Mouse (Mus musculus) yolk sac, embryonic 10.5 days (tissue): Measurements from ENCODE around the gene Ssc5d.
"Not testable (repeated sequence)": the region's sequence is repeated elsewhere in the genome, so short reads cannot be mapped to it uniquely, and the experiment has no call there.

Experiments
- DNase-seq: peaks from one replicate; pipeline ENCODE4 v3.0.0-alpha.2; 2017; ENCODE audit warnings: low spot score

Gene Ssc5d

DNA sequence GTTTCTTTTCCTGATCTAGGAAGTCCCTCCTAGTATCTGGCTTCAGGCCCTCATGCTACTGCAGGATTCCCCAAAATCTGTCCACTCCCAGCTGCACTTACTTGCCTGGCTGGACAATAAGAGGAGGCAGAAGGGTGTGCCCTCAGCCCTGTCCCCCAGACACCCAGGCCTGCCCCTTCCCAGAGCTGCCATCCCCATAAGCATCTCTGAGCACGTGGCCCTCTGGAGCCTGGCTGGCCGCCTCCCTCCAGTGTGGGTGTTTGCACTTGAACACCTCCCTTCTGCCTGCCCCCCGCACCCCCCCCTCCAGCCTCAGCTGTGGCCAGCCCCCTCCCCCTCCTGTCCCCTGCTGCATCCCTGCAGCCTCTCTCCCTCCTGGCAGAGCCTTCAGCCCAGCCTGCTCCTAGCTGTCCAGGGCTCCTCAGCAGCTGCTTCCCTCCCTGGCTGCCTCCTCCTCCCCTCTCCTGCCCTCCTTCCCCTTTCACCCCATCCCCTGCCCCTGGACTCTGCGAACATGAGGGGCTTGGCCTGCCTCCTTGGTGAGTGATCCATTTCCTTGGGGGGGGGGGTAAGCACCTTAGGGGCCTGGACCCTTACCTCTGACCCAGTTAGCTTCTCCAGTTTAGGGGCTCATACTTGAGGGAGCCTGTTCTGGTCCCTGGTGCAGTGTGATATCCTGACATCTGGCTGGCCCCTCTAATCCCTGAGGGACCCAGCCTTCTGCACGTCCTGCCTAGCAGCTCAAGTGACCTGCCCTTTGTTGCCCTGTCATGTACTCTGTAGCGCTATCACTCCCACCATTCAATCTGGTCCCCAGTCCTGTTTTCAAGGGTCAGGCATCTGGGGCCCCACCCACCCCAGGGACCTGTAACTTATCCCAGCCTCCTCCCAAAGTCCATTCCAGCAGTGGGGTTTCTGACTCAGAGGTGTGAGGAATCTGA is at the start of gene Ssc5d:
Gene Ssc5d (plus strand): TSS at position 345 of the 941 bp plus-strand sequence.
- DNase-seq, result peak; percentile 48

DNA sequence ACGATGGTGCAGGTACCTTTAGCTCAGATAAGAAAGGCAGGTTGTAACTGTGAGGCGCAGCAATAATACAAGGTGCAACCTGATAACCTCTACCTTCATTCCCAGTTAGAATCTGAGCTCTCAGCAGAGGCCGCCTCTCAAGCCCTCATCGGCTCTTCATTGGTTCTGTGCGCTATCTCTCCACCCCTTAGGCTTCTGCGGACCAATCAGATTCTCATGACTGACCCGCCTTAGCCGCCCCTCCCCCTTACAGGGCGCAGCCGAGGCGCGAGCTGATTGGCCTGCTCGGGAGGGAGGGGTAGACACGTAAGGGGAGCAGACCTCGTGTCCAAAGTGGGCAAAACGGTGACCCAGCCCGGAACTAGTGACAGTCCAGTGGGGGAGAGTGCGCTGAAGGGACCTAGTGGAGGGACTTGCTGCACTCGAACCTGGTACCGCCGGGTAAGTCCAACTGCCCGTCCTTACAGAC is 48.8 kb upstream of the Ssc5d start, which contains the start of gene Isoc2a:
Gene Isoc2a (plus strand): TSS at position 401 of the 469 bp plus-strand sequence.
- DNase-seq, result peak; percentile 96

GRCm38 (mm10) chr7:4877226-4877625 is 48.4 kb upstream of the Ssc5d start:
- DNase-seq, result no peak

- no peak for DNase-seq
Measured at GRCm38 (mm10) chr7:4878186-4878585, 47.4 kb upstream of the Ssc5d start.

GRCm38 (mm10) chr7:4879036-4879435 is 46.5 kb upstream of the Ssc5d start:
- not testable (repeated sequence) for DNase-seq

DNA sequence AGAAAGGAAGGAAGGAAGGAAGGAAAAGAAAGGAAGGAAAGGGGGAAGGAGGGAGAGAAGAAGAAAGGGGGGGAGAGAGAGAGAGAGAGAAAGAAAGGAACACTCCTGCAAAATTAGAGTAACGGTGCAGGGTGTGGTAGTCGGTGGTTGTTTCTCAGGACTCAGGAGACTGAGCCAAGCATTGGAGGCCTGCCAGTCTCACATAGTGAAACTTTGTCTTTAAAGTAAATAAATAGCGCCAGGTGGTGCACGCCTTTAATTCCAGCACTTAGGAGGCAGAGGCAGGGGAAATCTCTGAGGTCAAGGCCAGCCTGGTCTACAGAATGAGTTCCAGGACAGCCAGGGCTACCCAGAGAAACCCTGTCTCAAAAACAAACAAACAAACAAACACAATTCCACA is 38.9 kb upstream of the Ssc5d start:
- no peak for DNase-seq

DNA sequence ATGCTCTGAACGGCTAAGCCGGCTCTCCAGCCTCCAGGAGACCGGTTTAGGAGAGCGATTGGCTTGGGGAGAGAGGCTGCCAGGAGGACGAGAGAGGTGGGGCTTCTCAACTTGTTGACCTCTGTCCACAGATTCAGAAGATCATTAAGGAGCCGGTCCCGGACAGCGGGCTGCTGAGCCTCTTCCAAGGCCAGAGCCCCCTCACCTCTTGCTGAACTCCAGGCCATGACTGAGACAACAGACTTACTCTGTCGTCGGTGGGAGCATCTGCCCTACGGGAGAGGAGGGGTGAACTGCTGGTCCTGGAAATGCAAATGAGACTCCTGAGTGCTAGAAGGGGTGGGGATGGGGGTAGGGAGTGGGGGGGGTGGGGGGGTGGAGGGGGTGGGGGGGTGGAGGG is 30.4 kb upstream of the Ssc5d start:
- no peak for DNase-seq

GRCm38 (mm10) chr7:4898851-4899648 is 26.5 kb upstream of the Ssc5d start:
- no peak for DNase-seq

GRCm38 (mm10) chr7:4899649-4900522 is 25.7 kb upstream of the Ssc5d start:
- DNase-seq, result no peak

DNA sequence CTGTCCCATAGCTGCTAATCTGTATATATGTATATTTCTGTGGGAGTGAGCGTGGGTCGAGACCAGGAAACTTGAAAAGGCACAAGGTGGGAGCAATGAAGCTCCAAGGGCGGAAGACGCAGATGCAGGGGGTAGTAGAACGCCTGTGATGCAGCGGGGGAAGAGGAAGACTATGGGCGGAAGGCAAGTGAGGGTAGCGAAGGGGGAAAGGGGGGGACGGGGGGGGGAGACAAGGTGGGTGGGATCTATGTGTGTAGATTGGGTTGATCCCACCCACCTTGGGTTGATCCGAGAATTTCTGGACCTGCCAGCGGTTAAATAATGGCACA is 25.1 kb upstream of the Ssc5d start:
- no peak for DNase-seq

GRCm38 (mm10) chr7:4901171-4901570 is 24.4 kb upstream of the Ssc5d start:
- no peak for DNase-seq

DNA sequence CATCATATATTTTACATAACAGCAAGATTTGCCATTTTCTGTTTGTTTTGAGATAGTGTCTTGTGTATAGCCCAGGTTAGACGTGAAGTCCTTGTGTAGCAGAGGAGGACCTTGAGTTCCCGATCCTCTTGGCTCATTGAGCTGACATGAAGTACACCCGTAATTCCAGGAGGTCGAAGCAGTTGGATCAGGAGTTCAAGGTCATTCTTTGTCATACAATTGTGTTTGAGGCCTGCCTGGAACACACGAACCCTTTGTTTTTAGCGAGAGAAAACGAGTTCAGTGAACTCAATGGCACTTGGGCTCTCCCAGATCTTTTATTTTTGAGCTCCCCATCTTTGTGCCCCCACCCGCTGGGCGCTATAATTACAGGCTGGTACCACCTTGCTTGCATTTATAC is 23.2 kb upstream of the Ssc5d start:
- DNase-seq, result no peak

DNA sequence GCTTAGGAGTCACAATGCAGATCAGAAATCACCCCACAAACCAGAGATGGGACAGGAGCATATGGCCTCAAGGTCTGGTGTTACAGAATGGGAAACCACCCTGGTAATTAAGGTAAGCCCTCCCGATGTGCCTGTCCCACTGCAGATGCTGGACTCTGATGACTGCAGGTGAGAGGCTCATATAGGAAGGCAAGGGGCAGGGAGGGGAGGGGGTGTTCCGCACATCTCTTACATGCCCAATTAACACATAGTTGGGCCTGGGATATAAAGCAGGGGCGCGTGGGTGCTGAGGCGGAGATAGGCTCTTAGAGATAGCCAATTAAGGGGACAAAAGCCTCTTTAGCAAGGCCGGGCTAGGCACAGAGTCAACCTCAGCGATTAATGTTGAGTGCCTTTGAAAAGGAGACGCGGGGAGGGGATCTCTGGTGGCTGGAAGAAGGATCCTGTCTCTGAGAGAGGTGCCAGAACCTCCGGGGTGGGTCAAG is 19.1 kb upstream of the Ssc5d start, which contains the start of gene Gm36210:
Gene Gm36210 (minus strand): TSS at position 51 of the 485 bp plus-strand sequence.
- no peak for DNase-seq

GRCm38 (mm10) chr7:4911561-4911960 is 14.0 kb upstream of the Ssc5d start:
- DNase-seq, result no peak

DNA sequence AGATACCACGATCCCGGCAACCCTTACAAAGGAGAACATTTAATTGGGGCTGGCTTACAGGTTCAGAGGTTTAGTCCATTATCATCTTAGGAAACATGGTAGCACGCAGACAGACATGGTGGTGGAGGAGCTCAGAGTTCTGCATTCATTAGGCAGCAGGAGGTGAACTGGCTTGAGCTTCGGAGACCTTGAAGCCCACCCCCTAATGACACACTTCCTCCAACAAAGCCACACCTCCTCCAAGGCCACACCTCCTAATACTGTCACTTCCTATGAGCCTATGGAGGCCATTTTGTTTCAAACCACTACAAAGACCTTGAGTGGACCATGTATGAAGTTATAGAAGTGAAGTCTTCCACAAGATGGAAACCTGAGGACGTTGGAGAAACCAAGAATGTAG is 13.3 kb upstream of the Ssc5d start:
- DNase-seq, result no peak

- peak; percentile 94 for DNase-seq
Measured at GRCm38 (mm10) chr7:4915007-4915665, 10.4 kb upstream of the Ssc5d start, which contains the start of gene Zfp628. Zfp628 (plus strand) TSS chr7:4915217.

- DNase-seq, result no peak
Measured at GRCm38 (mm10) chr7:4915669-4916416, 9.7 kb upstream of the Ssc5d start.

DNA sequence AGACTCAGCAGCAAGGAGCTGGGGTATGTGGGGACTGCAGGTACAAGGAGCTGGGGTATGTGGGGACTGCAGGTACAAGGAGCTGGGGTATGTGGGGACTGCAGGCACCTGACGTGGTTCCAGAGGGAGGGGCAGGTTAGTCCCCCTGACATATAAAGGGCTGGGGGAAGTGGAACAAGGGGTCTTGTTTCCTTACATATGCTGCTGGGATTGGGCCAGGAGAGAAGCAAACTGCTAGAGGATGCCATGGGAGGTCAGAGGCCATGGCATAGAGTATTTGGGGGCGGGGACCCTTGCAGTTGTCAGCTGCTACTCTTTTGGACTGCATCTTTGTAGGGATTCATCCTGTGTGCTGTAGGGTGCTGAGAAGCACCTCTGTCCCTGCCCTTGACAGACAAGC is 8.1 kb upstream of the Ssc5d start:
- DNase-seq, result no peak

GRCm38 (mm10) chr7:4918681-4919080 is 6.9 kb upstream of the Ssc5d start:
- DNase-seq, result no peak

DNA sequence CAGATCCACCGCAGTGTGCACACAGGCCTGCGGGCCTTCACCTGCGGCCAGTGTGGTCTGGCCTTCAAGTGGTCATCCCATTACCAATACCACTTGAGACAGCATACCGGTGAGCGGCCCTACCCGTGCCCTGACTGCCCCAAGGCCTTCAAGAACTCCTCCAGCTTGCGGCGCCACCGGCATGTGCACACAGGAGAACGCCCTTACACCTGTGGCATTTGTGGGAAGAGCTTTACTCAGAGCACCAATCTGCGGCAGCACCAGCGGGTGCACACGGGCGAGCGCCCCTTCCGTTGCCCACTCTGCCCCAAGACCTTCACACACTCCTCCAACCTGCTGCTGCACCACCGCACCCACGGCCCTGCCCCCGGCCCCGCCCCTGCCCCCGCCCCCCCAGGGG is 6.5 kb upstream of the Ssc5d start:
- DNase-seq, result no peak
